7 mouse cellular contexts compared by ENCODE assay signal in genomic region chr3:59401856-59402255, GRCm38 (mm10). TPM values are rescaled to one million over a fixed set of nuclear protein-coding genes. Genes with fewer than 3 reads are reported as not detected.
A peak's percentile ranks its signal among the peaks of the same experiment; 100 is the strongest.
DNase-seq lines count a peak whose midpoint lies in the region; ATAC-seq lines count a peak whose summit lies in the region.

No protein-coding gene starts in this region.

- H3K27me3 ChIP-seq in kidney, embryonic 14.5 days (ENCODE audit: control insufficient read depth, insufficient read depth, low read length) = no peaks in the 10 kb centered on the region
- no peaks in the 10 kb centered on the region for H3K27me3 ChIP-seq in stomach, embryonic 16.5 days (ENCODE audit: control insufficient read depth, insufficient read depth, low read length)

- no peak overlapping the region for H3K9ac ChIP-seq in kidney, embryonic 14.5 days (ENCODE audit: low read depth, low read length)
- no peak overlapping the region for H3K9ac ChIP-seq in stomach, embryonic 16.5 days (ENCODE audit: low read length)

- no peak overlapping the region for H3K27ac ChIP-seq in kidney, embryonic 14.5 days (ENCODE audit: low read depth, low read length)
- peak overlapping the region; percentile 56; the same call in 1 of the 2 replicates for H3K27ac ChIP-seq in stomach, embryonic 16.5 days (ENCODE audit: low read length)

- H3K4me2 ChIP-seq in kidney, embryonic 14.5 days (replicated peaks; ENCODE audit: low read depth, low read length) = no peak overlapping the region
- H3K4me2 ChIP-seq in stomach, embryonic 16.5 days (ENCODE audit: low read depth, low read length) = no peak overlapping the region

- peak; percentile 78 for DNase-seq in NIH3T3 (ENCODE audit: low read depth)
- DNase-seq in adrenal gland, adult 2 months = peak; percentile 79
- DNase-seq in gastrocnemius, adult 18-20 months (ENCODE audit: low spot score) = peak; percentile 73
- no peak for DNase-seq in B cell, adult 2 months

- WGBS in kidney, embryonic 14.5 days = 55% methylated on average over 5 of the region's 5 CpGs
- WGBS in stomach, embryonic 16.5 days = 58% methylated on average over 5 of the region's 5 CpGs

- H3K4me1 ChIP-seq in kidney, embryonic 14.5 days (ENCODE audit: control insufficient read depth, insufficient read depth, low read length) = no peaks in the 10 kb centered on the region
- H3K4me1 ChIP-seq in stomach, embryonic 16.5 days (ENCODE audit: control insufficient read depth, insufficient read depth, low read length) = no peaks in the 10 kb centered on the region

- no peak overlapping the region for H3K4me3 ChIP-seq in kidney, embryonic 14.5 days (ENCODE audit: low read length)
- H3K4me3 ChIP-seq in stomach, embryonic 16.5 days (replicated peaks; ENCODE audit: low read length) = no peak overlapping the region

- no peaks in the 10 kb centered on the region for H3K36me3 ChIP-seq in kidney, embryonic 14.5 days (ENCODE audit: control insufficient read depth, insufficient read depth, low read length)
- no peaks in the 10 kb centered on the region for H3K36me3 ChIP-seq in stomach, embryonic 16.5 days (ENCODE audit: control insufficient read depth, insufficient read depth, low read length)

- H3K9me3 ChIP-seq in kidney, embryonic 14.5 days (ENCODE audit: control insufficient read depth, low read length) = no peaks in the 10 kb centered on the region
- no peaks in the 10 kb centered on the region for H3K9me3 ChIP-seq in stomach, embryonic 16.5 days (replicated peaks; ENCODE audit: control insufficient read depth, low read length)

- ATAC-seq in kidney, embryonic 14.5 days (ENCODE audit: low FRiP score, low TSS enrichment) = 0 out of 2 replicates have a peak, but pooled peaks have one; percentile 32
- peak; percentile 78 for ATAC-seq in stomach, embryonic 16.5 days (ENCODE audit: insufficient read depth, low FRiP score)
- ATAC-seq in megakaryocyte, adult 5-6 weeks (ENCODE audit: poor library complexity, severe bottlenecking) = no peak

RNA-seq across cellular contexts. Expression of gene Igsf10, which starts 57.7 kb away (rescaled TPM):
- 1 to 10 TPM; 1.6 to 2.3 TPM for total RNA-seq in adrenal gland, adult 2 months (2021)
- polyA plus RNA-seq in adrenal gland, adult 2 months (2012; rRNA removed) = 0.17 and 0.39 TPM in 2 replicates
- total RNA-seq in gastrocnemius, adult 18-20 months (2021) = 1 to 10 TPM; 1.6 to 3.2 TPM
- polyA plus RNA-seq in kidney, embryonic 14.5 days (2014; fragmentation: Nextera tagmentation; extraction: Ambion mirVana) = 3.0 and 4.4 TPM in 2 replicates
- polyA plus RNA-seq in stomach, embryonic 16.5 days (2015; fragmentation: Nextera tagmentation; extraction: Ambion mirVana) = 10.3 and 10.8 TPM in 2 replicates
- 0.22 and 0.36 TPM in 2 replicates for total RNA-seq in megakaryocyte, adult 5-6 weeks (2015)
- total RNA-seq in megakaryocyte, adult 5-6 weeks (2017) = not detected in 2 replicates

Comparison
In these comparisons a context has a peak if more than half of its experiments do, and no peak if none do; other contexts are left out.
1. DNase-seq: peak in NIH3T3 (single experiment), adrenal gland, adult 2 months (single experiment) and gastrocnemius, adult 18-20 months (single experiment); none in B cell, adult 2 months (0 of 2).